Mouse (Mus musculus) spleen, adult 2 months (tissue): ENCODE measurements around the gene Cadps2.

Experiments used
- CTCF ChIP-seq: fragments of 200-500 bp; IDR thresholded peaks from 2 replicates; pipeline ENCODE4 v1.5.1; 2011; ENCODE audit warnings: mild to moderate bottlenecking, inconsistent platforms; ENCODE audit not compliant: insufficient read depth, insufficient read length, insufficient replicate concordance; ENCODE audit errors: extremely low read depth
- POLR2A ChIP-seq: fragments of 200-500 bp; IDR thresholded peaks from 2 replicates; pipeline ENCODE4 v1.6.1; 2011; ENCODE audit warnings: low read depth, low read length, inconsistent platforms

DNA sequence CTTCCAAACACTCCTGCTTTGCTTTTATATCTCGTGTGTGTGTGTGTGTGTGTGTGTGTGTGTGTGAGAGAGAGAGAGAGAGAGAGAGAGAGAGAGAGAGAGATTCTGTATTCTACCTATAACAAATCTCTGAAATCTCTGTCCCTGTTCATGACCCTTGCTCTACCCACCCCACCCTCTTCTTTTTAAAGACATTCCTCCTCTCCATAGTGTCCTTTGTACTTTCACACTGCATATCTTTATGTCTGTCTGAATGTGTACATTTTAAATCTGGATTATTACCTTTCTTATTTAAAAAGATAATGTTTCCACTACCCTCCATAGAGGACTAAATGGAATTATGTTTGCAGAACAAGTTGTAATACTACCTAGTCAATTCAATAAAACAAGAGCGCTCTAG, 315.5 kb downstream of the Cadps2 start:
- TF ChIP-seq POLR2A (no peak), CTCF (no peak)
